Mouse (Mus musculus): ENCODE data around the gene Fam83e. TPM values are rescaled to one million over a fixed set of nuclear protein-coding genes. Genes with fewer than 3 reads are reported as not detected.

Gene Fam83e
- polyA plus RNA-seq, 1 experiment = 102 TPM

DNA sequence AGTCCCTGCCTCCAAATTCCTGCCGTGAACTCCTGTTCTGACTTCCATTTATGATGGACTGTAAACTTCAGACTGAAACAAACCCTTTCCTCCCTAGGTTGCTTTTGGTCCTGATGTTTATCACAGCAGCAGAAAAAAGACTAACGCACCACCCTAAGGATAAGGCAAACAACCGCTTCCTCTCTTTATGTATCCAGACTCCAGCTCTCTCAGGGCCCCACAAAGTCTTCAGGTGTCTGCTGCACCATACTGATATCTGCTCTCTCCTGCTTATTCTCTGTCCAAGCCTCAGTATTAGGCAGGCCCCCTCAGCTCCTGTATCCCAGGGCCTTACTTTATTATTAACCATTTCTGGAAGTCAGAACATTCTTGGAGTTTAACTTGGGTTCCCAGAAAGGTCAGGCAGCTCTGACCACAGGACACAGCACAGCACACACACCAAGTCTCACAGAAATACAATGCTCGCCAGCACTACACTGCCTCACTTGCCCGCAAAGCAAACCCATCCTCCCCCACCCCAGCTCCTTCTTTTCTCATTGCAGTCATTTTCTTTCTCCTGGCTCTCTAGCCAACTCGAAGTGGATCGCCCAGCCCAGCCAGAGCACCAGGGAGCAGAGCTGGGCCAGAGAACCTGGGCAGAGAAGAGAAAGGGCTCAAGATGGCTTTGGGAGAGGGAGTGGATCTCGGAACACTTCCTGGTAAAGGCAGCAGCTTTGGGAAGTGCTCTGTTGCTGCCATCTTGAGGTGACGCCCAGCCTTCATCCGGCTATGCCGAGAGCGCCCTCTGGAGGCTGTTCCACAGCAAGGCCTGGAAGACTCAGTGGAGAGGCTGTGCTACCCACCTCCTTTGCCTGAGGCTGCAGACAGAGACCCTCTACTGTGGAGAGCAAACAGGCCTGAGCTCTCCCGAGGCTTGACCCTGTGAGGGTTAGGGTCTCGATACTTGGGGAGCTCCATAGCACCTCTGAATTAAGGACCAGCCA, 38.6 kb upstream of the Fam83e start:
- TF ChIP-seq CTCF (IDR thresholded peaks at IDR 0.05; ENCODE audit: extremely low read depth, insufficient read length, insufficient replicate concordance, low read depth, low read length) = peak; percentile 98
- TF ChIP-seq POLR2A (IDR thresholded peaks at IDR 0.05; ENCODE audit: low read depth, low read length) = 0 out of 2 replicates have a peak, but pooled peaks have one; percentile 10
- Histone ChIP-seq H3K36me3 (ENCODE audit: control insufficient read depth, insufficient read depth, low read length) (no peaks in the 10 kb centered on the region), H3K4me3 (ENCODE audit: low read depth, low read length) (peak overlapping the region; percentile 16; the same call in 1 of the 2 replicates), H3K4me1 (ENCODE audit: control insufficient read depth, insufficient read depth, insufficient read length, low read length) (peaks cover 4% of the 10 kb centered on the region), H3K27ac (ENCODE audit: insufficient read depth, low read depth, low read length) (peak overlapping the region; percentile 33; the same call in 1 of the 2 replicates), H3K27me3 (ENCODE audit: control insufficient read depth, insufficient read depth, low read length) (peaks cover 15% of the 10 kb centered on the region; the same call in 1 of the 2 replicates)
- 36% methylated on average over 14 of the region's 14 CpGs for WGBS

DNA sequence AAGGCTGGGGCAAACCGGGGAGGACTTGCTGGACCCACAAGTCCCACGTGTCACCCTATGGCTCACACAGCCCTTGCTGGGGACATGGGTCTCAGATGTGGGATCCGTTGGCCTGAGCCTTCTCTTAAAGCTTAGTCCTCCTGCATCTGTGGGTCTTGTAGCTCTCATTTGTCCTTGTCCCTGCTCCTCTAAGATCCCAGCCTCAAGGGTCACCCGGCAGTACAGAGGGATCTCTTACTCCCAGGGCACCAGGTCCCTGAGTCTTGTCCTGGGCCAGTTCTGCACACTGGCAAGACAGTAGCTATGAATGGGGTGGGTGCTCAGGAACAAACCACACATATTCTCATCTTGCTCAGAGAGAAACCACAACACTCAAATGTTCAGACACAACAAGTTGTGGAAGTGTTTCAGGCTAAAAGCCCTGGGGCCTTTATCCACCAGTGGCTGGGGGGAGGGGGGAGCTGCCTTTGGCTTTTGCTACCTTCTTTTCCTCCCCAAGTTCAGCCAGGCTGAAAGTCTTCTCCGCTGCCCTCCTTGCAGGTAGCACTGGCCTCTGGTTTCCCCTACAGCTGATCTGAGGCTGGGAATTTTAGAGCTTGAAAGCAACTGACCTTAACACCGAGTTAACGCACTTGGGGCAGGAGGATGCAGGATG, 37.5 kb upstream of the Fam83e start, which contains the start of gene Ntn5:
Gene Ntn5, plus strand, starts transcription at position 627 of the 655 bp plus-strand sequence.
- 87% methylated on average over 7 of the region's 7 CpGs for WGBS
- Histone ChIP-seq H3K27me3 (ENCODE audit: control insufficient read depth, insufficient read depth, low read length) (peaks cover 11% of the 10 kb centered on the region; the same call in 1 of the 2 replicates), H3K4me3 (ENCODE audit: low read depth, low read length) (no peak within 1 kb of the TSS), H3K27ac (ENCODE audit: insufficient read depth, low read depth, low read length) (no peak within 1 kb of the TSS), H3K36me3 (ENCODE audit: control insufficient read depth, insufficient read depth, low read length) (no peaks in the 10 kb centered on the region), H3K4me1 (ENCODE audit: control insufficient read depth, insufficient read depth, insufficient read length, low read length) (peaks cover 3% of the 10 kb centered on the region)
- TF ChIP-seq POLR2A (IDR thresholded peaks at IDR 0.05; ENCODE audit: low read depth, low read length) (no peak), CTCF (IDR thresholded peaks at IDR 0.05; ENCODE audit: extremely low read depth, insufficient read length, insufficient replicate concordance, low read depth, low read length) (no peak)

DNA sequence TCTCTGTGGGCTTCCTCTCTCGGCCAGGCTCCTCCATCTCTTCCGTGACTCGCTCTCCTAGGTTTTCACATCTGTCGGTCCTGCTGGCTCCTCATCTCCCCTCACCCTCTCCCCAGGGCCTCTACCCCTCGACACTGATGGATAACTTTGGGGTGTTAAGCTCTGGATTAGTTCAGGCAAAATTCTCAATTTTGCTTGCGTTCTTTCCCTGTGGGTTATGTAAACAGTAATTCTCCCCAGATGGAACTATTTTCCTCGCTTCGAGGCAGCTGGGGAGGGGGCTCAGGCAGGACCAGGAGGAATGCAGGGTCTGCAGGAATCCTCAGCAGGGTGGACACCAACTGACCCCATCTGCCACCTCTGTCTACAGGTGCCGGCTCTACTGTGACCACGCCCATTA, 35.2 kb upstream of the Fam83e start:
- H3K27me3 ChIP-seq (ENCODE audit: control insufficient read depth, insufficient read depth, low read length) = peaks cover 5% of the 10 kb centered on the region; the same call in 1 of the 2 replicates
- H3K4me3 ChIP-seq (ENCODE audit: low read depth, low read length) = no peak overlapping the region
- no peak overlapping the region for H3K27ac ChIP-seq (ENCODE audit: insufficient read depth, low read depth, low read length)
- H3K4me1 ChIP-seq (ENCODE audit: control insufficient read depth, insufficient read depth, insufficient read length, low read length) = peaks cover 3% of the 10 kb centered on the region
- 61% methylated on average over 10 of the region's 10 CpGs for WGBS
- H3K36me3 ChIP-seq (ENCODE audit: control insufficient read depth, insufficient read depth, low read length) = no peaks in the 10 kb centered on the region
- TF ChIP-seq POLR2A (IDR thresholded peaks at IDR 0.05; ENCODE audit: low read depth, low read length) (no peak), CTCF (IDR thresholded peaks at IDR 0.05; ENCODE audit: extremely low read depth, insufficient read length, insufficient replicate concordance, low read depth, low read length) (no peak)

DNA sequence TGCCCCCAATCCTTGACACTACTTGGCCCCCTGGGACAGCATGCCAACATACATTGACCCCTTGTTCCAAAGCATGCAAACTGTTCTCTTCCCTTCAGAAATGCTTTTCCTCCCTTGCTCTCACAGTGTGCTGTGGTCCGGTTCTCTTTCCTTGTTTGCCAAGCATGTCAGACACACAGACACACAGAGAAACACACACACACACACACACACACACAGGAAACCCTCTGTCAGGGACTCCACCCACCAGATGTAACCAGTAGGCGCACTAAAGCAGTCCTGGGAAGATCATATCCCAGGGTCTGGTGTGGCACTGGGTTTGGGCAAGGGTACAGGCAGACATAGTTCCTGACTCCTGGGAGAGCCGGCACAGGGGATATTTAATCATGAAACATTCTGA, 34.2 kb upstream of the Fam83e start:
- H3K4me3 ChIP-seq (ENCODE audit: low read depth, low read length) = no peak overlapping the region
- H3K36me3 ChIP-seq (ENCODE audit: control insufficient read depth, insufficient read depth, low read length) = no peaks in the 10 kb centered on the region
- TF ChIP-seq POLR2A (IDR thresholded peaks at IDR 0.05; ENCODE audit: low read depth, low read length) (no peak), CTCF (IDR thresholded peaks at IDR 0.05; ENCODE audit: extremely low read depth, insufficient read length, insufficient replicate concordance, low read depth, low read length) (no peak)
- peaks cover 5% of the 10 kb centered on the region; the same call in 1 of the 2 replicates for H3K27me3 ChIP-seq (ENCODE audit: control insufficient read depth, insufficient read depth, low read length)
- peaks cover 3% of the 10 kb centered on the region for H3K4me1 ChIP-seq (ENCODE audit: control insufficient read depth, insufficient read depth, insufficient read length, low read length)
- no peak overlapping the region for H3K27ac ChIP-seq (ENCODE audit: insufficient read depth, low read depth, low read length)
- 57% methylated on average over 3 of the region's 3 CpGs for WGBS

DNA sequence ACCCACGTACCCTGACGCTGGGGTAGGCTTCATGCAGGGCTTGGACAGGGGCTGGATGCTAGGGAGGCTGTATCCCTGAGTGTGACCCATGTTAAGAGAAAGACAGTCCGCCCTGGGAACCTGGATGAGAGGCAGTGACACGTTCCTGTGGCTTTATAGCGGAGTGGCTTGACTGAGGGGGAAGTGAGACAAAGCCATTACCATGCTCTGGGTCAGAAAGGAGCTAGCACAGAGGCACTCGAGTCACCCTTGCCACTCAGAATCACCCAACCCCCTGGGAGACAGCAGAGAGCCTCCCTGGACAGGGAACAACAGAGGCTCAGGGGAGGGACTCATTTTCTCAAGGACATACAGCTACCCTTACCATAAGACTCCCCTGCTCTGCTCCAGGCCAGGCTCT, 31.9 kb upstream of the Fam83e start:
- TF ChIP-seq POLR2A (IDR thresholded peaks at IDR 0.05; ENCODE audit: low read depth, low read length) (no peak), CTCF (IDR thresholded peaks at IDR 0.05; ENCODE audit: extremely low read depth, insufficient read length, insufficient replicate concordance, low read depth, low read length) (no peak)
- H3K4me3 ChIP-seq (ENCODE audit: low read depth, low read length) = no peak overlapping the region
- H3K36me3 ChIP-seq (ENCODE audit: control insufficient read depth, insufficient read depth, low read length) = no peaks in the 10 kb centered on the region
- peaks cover 5% of the 10 kb centered on the region; the same call in 1 of the 2 replicates for H3K27me3 ChIP-seq (ENCODE audit: control insufficient read depth, insufficient read depth, low read length)
- H3K27ac ChIP-seq (ENCODE audit: insufficient read depth, low read depth, low read length) = no peak overlapping the region
- WGBS = 71% methylated on average over 6 of the region's 6 CpGs
- no peaks in the 10 kb centered on the region for H3K4me1 ChIP-seq (ENCODE audit: control insufficient read depth, insufficient read depth, insufficient read length, low read length)

DNA sequence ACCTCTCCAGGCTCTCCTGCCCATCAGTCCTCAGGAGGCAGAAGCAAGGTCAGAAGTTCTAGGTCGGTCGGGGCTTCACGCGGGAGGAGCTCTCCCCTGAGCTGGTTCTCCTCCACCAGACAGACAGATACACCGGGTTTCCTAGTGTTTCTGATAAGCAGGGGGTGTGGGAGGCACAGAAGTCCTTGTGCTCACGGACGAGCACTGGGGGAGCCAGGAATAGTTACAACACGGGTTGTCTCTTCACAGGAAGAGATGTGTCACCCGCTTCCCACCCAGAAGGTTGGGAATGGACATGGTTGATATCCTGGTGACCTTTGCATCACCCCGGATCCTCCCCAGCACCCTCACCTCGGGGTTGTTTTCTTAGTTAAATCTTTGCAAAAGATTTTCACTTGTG, 31.2 kb upstream of the Fam83e start:
- Histone ChIP-seq H3K27ac (ENCODE audit: insufficient read depth, low read depth, low read length) (no peak overlapping the region), H3K4me3 (ENCODE audit: low read depth, low read length) (no peak overlapping the region), H3K27me3 (ENCODE audit: control insufficient read depth, insufficient read depth, low read length) (peaks cover 5% of the 10 kb centered on the region; the same call in 1 of the 2 replicates), H3K4me1 (ENCODE audit: control insufficient read depth, insufficient read depth, insufficient read length, low read length) (no peaks in the 10 kb centered on the region), H3K36me3 (ENCODE audit: control insufficient read depth, insufficient read depth, low read length) (no peaks in the 10 kb centered on the region)
- no peak for TF ChIP-seq CTCF (IDR thresholded peaks at IDR 0.05; ENCODE audit: extremely low read depth, insufficient read length, insufficient replicate concordance, low read depth, low read length)
- TF ChIP-seq POLR2A (IDR thresholded peaks at IDR 0.05; ENCODE audit: low read depth, low read length) = no peak
- 60% methylated on average over 11 of the region's 11 CpGs for WGBS

Measured in small intestine, adult 2 months (tissue).